8 mouse cellular contexts compared by ENCODE assay signal in the genomic region with DNA sequence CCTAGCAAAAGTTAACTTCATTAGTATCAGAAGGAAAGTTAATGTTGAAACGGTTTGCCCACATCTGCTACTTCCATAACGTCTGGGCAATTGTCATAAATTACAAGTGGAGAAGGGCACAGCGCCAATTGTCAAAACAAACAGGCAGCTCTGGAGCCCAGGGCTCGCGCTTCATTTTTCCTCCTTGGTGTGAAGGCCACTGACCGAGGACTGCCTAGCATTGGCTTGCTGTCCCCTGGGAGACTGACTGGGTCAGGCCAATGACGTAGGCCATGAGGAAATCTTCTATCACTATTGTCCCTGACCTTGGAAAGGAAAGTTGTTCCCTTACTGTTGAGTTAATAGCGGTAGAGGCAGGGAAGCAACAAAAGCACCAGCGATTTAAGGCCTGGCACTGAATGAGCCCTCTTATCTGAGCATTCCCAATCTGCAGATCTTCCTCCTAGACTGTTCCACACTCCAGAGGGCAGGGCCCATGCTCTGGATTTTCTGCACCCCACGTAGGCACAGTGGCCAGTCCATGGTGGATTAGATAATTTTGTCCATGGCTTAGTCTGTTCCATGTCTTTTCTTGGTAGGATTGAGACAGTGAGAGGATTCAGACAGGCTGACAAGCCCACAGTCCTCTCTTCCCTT. TPM values are rescaled to one million over a fixed set of nuclear protein-coding genes. Genes with fewer than 3 reads are reported as not detected.
DNase-seq lines count a peak whose midpoint lies in the region.

No protein-coding gene starts in this region.

- DNase-seq in adipocyte (ENCODE audit: low spot score), result peak; percentile 59
- DNase-seq in embryo, embryonic 10.5 days (ENCODE audit: low spot score), result peak; percentile 16
- peak; percentile 69 for DNase-seq in heart, postnatal 25 days (ENCODE audit: low spot score)
- DNase-seq in lung, adult 18-20 months, result peak; percentile 56 to 80
- no peak for DNase-seq in natural killer cell, adult 2 months (ENCODE audit: low spot score in 2 of 2)
- no peak for DNase-seq in left cerebral cortex, adult 11 months (ENCODE audit: low spot score)
- no peak for DNase-seq in cerebellum, adult 9-10 months
- DNase-seq in right cerebral cortex, postnatal 25 days, result no peak

- intact Hi-C loops in heart, postnatal 25 days (cut with DNase I), result loop anchor here (5.0 kb wide), 2 partner anchors 35 to 60 kb away; partner anchors contain the start of gene Itga2

RNA-seq across cellular contexts. Expression of gene Itga2, which starts 35.0 kb away (rescaled TPM):
- total RNA-seq in heart, postnatal 25 days (2021), result under 1 TPM; 0.78 to 0.81 TPM

Comparison
In these comparisons a context has a peak if more than half of its experiments do, and no peak if none do; other contexts are left out.
1. DNase-seq: peak in adipocyte (single experiment), embryo, embryonic 10.5 days (single experiment), heart, postnatal 25 days (single experiment) and lung, adult 18-20 months (2 of 2); none in natural killer cell, adult 2 months (0 of 2), left cerebral cortex, adult 11 months (single experiment), cerebellum, adult 9-10 months (single experiment) and right cerebral cortex, postnatal 25 days (single experiment).